Mouse (Mus musculus) hindbrain, postnatal 0 days (tissue): Measurements from ENCODE around the gene Lmx1a. TPM values are rescaled to one million over a fixed set of nuclear protein-coding genes. Genes with fewer than 3 reads are reported as not detected.

ENCODE experiments used
- ATAC-seq: fragments of 200-750 bp; cut with Nextera tagmentation; 2 replicates; pipeline ENCODE4 v1.8.0; 2017; ENCODE audit warnings: mild to moderate bottlenecking, moderate TSS enrichment, moderate library complexity
- DNase-seq: peaks from one replicate; pipeline ENCODE4 v3.0.0-alpha.2; 2015; ENCODE audit warnings: low spot score
- H3K27ac ChIP-seq: fragments of 300-500 bp; sonication (generic); 2 replicates; pipeline ENCODE4 v1.5.1; 2014; ENCODE audit warnings: mild to moderate bottlenecking
- H3K27me3 ChIP-seq: fragments of 300-500 bp; sonication (generic); 2 replicates; pipeline ENCODE4 v1.6.1; 2014; ENCODE audit warnings: low read length, mixed read lengths; ENCODE audit not compliant: insufficient read depth
- H3K36me3 ChIP-seq: fragments of 300-500 bp; sonication (generic); 2 replicates; pipeline ENCODE4 v1.6.1; 2014; ENCODE audit warnings: low read length, mixed read lengths; ENCODE audit not compliant: insufficient read depth
- H3K4me1 ChIP-seq: fragments of 300-500 bp; sonication (generic); 2 replicates; pipeline ENCODE4 v1.6.1; 2014; ENCODE audit warnings: antibody characterized with exemption, low read length, mixed read lengths; ENCODE audit not compliant: insufficient read depth
- H3K4me2 ChIP-seq: fragments of 300-500 bp; sonication (generic); 2 replicates; pipeline ENCODE4 v1.6.1; 2014; ENCODE audit warnings: low read depth, mild to moderate bottlenecking, low read length, moderate library complexity, mixed read lengths
- H3K4me3 ChIP-seq: fragments of 300-500 bp; sonication (generic); 2 replicates; pipeline ENCODE4 v1.5.1; 2014; ENCODE audit warnings: low read length
- H3K9ac ChIP-seq: fragments of 300-500 bp; sonication (generic); replicated peaks from 2 replicates; pipeline ENCODE4 v1.6.1; 2014; ENCODE audit warnings: mild to moderate bottlenecking, low read length, moderate library complexity, mixed read lengths
- H3K9me3 ChIP-seq: fragments of 300-500 bp; sonication (generic); 2 replicates; pipeline ENCODE4 v1.6.1; 2016; ENCODE audit warnings: low read length, mixed read lengths
- CTCF ChIP-seq: IDR thresholded peaks from 2 replicates; pipeline ENCODE4 v1.5.1; 2016; ENCODE audit warnings: antibody characterized with exemption, control low read depth, low read depth
- WGBS: fragments of 180-500 bp; shearing (Covaris S2); extraction: QIAGEN DNeasy Blood & Tissue Kit; methylation state at CpG from one replicate; pipeline ENCODE4 v1.1.7; 2014; 5-methylcytosine and 5-hydroxymethylcytosine counted together
- polyA plus RNA-seq: library from polyadenylated mRNA; unstranded; fragments of >200 nt; fragmentation: Nextera tagmentation; extraction: Ambion mirVana; gene quantifications from 2 replicates; pipeline ENCODE4 v1.2.1, GENCODE M21; 2015
- total RNA-seq: library from RNA; depleted of rRNA; stranded (reverse); fragments of >200 nt; gene quantifications from 2 replicates; pipeline ENCODE4 v1.2.3, GENCODE M21; 2014; rRNA removed

The Lmx1a gene
- total RNA-seq: 7.8 and 12.5 TPM in 2 replicates
- 4.9 and 5.7 TPM in 2 replicates for polyA plus RNA-seq

- Histone ChIP-seq H3K4me1 (peaks cover 8% of the 10 kb centered on the region; the same call in 1 of the 2 replicates), H3K4me3 (peak within 1 kb of the TSS; percentile 46), H3K9me3 (0 out of 2 replicates have a peak, but pooled peaks cover 4% of the 10 kb centered on the region), H3K27ac (peak within 1 kb of the TSS; percentile 41; the same call in 1 of the 2 replicates), H3K4me2 (peak within 1 kb of the TSS; percentile 68), H3K27me3 (peaks cover 66% of the 10 kb centered on the region), H3K36me3 (no peaks in the 10 kb centered on the region), H3K9ac (peak within 1 kb of the TSS; percentile 46)
- DNase-seq (no peak), ATAC-seq (no peak)
- WGBS: 0% methylated on average over 3 of the region's 3 CpGs
- TF ChIP-seq CTCF: no peak
Observed at GRCm38 (mm10) chr1:167689232-167689261, at the start of gene Lmx1a. Lmx1a (plus strand) TSS chr1:167689237.

GRCm38 (mm10) chr1:167644866-167645537 lies 44.0 kb upstream of the Lmx1a start:
- no peak overlapping the region for H3K4me3 ChIP-seq

GRCm38 (mm10) chr1:167648670-167649069 lies 40.4 kb upstream of the Lmx1a start:
- no peak overlapping the region for H3K27ac ChIP-seq
- no peaks in the 10 kb centered on the region for H3K36me3 ChIP-seq
- no peaks in the 10 kb centered on the region for H3K27me3 ChIP-seq
- H3K4me3 ChIP-seq: no peak overlapping the region
- WGBS: 91% methylated on average over 3 of the region's 3 CpGs
- DNase-seq (no peak), ATAC-seq (no peak)
- no peak for TF ChIP-seq CTCF
- no peak overlapping the region for H3K4me2 ChIP-seq
- H3K9me3 ChIP-seq: no peaks in the 10 kb centered on the region
- no peak overlapping the region for H3K9ac ChIP-seq
- no peaks in the 10 kb centered on the region for H3K4me1 ChIP-seq

More at GRCm38 (mm10) chr1:167644866-167645537, 44.0 kb upstream of the Lmx1a start:
- H3K27me3 ChIP-seq: no peaks in the 10 kb centered on the region
- H3K36me3 ChIP-seq: no peaks in the 10 kb centered on the region
- H3K9me3 ChIP-seq: no peaks in the 10 kb centered on the region
- DNase-seq (peak; percentile 89), ATAC-seq (peak; percentile 82)
- no peak overlapping the region for H3K9ac ChIP-seq
- peak overlapping the region; percentile 40 for H3K4me2 ChIP-seq
- H3K4me1 ChIP-seq: no peaks in the 10 kb centered on the region
- 16% methylated on average over 16 of the region's 16 CpGs for WGBS
- peak; percentile 92 for TF ChIP-seq CTCF
- no peak overlapping the region for H3K27ac ChIP-seq

- Histone ChIP-seq H3K4me1 (no peaks in the 10 kb centered on the region), H3K4me2 (no peak overlapping the region), H3K27ac (no peak overlapping the region), H3K9me3 (no peaks in the 10 kb centered on the region), H3K27me3 (no peaks in the 10 kb centered on the region), H3K9ac (no peak overlapping the region), H3K36me3 (no peaks in the 10 kb centered on the region), H3K4me3 (no peak overlapping the region)
- TF ChIP-seq CTCF: no peak
- 73% methylated on average over 11 of the region's 11 CpGs for WGBS
- DNase-seq (no peak), ATAC-seq (no peak)
Observed at GRCm38 (mm10) chr1:167649122-167649633, 39.9 kb upstream of the Lmx1a start.

- H3K36me3 ChIP-seq: no peaks in the 10 kb centered on the region
- WGBS: 89% methylated on average over 2 of the region's 2 CpGs
- no peaks in the 10 kb centered on the region for H3K9me3 ChIP-seq
- H3K4me2 ChIP-seq: no peak overlapping the region
- no peak for TF ChIP-seq CTCF
- no peak for ATAC-seq
- no peak overlapping the region for H3K4me3 ChIP-seq
- H3K27me3 ChIP-seq: no peaks in the 10 kb centered on the region
- no peak overlapping the region for H3K9ac ChIP-seq
- H3K4me1 ChIP-seq: no peaks in the 10 kb centered on the region
- no peak overlapping the region for H3K27ac ChIP-seq
- no peak for DNase-seq
Observed at GRCm38 (mm10) chr1:167652336-167652735, 36.7 kb upstream of the Lmx1a start.

- TF ChIP-seq CTCF: no peak
- ATAC-seq: no peak
- Histone ChIP-seq H3K27me3 (peaks cover 5% of the 10 kb centered on the region; the same call in 1 of the 2 replicates), H3K9ac (no peak overlapping the region), H3K4me2 (no peak overlapping the region), H3K36me3 (no peaks in the 10 kb centered on the region), H3K27ac (no peak overlapping the region), H3K4me1 (peaks cover 3% of the 10 kb centered on the region; the same call in 1 of the 2 replicates), H3K9me3 (no peaks in the 10 kb centered on the region), H3K4me3 (no peak overlapping the region)
- 89% methylated on average over 3 of the region's 3 CpGs for WGBS
- no peak for DNase-seq
Observed at GRCm38 (mm10) chr1:167659065-167659464, 30.0 kb upstream of the Lmx1a start.

GRCm38 (mm10) chr1:167660521-167661101 lies 28.4 kb upstream of the Lmx1a start:
- WGBS: 3% methylated on average over 21 of the region's 21 CpGs
- peak; percentile 91 for ATAC-seq

More at GRCm38 (mm10) chr1:167660521-167661101, 28.4 kb upstream of the Lmx1a start:
- Histone ChIP-seq H3K36me3 (no peaks in the 10 kb centered on the region), H3K27me3 (peaks cover 5% of the 10 kb centered on the region; the same call in 1 of the 2 replicates), H3K4me3 (peak overlapping the region; percentile 31), H3K9ac (peak overlapping the region; percentile 21; the same call in 1 of the 2 replicates), H3K27ac (no peak overlapping the region), H3K4me1 (peaks cover 3% of the 10 kb centered on the region; the same call in 1 of the 2 replicates), H3K9me3 (no peaks in the 10 kb centered on the region), H3K4me2 (peak overlapping the region; percentile 64)
- no peak for TF ChIP-seq CTCF
- peak; percentile 91 for DNase-seq
